ENCODE assay signal across 22 mouse cellular contexts in the genomic region with DNA sequence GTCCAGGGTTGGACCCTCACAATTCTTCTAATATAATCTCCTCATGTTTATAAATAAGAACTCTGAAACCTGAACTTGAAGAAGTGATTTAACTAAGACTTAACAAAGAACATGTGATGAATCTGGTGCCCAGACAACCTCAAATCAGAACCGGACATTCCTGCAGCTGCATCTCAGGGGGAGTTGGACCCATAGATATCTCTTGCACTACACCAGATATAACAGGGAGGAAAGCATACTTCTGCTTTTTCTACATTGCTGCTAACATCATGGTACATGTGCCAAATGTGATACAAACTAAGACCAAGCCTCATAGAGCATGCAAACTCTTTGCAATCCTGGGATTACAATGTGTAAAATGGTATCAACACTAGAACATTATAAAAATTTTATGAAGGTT. TPM values are rescaled to one million over a fixed set of nuclear protein-coding genes. Genes with fewer than 3 reads are reported as not detected.
DNase-seq lines count a peak whose midpoint lies in the region; ATAC-seq and TF ChIP-seq lines count a peak whose summit lies in the region.
"Had no signal": no experiment of that assay in that cellular context is flagged by ENCODE, and none has a peak within 500 bp of the region (broad histone marks: within the 10 kb centered on the region; RNA-seq: fewer than 3 reads in every experiment).

No protein-coding gene starts in this region.

- peaks cover 9% of the 10 kb centered on the region for H3K4me1 ChIP-seq in heart, adult 2 months (ENCODE audit: control insufficient read depth, insufficient read depth, low read length)
- H3K4me1 ChIP-seq: embryonic facial prominence, embryonic 12.5 days; embryonic facial prominence, embryonic 15.5 days; heart, embryonic 10.5 days; heart, embryonic 13.5 days; hindbrain, embryonic 12.5 days; hindbrain, embryonic 15.5 days had no signal

- 68% methylated on average over 1 of the region's 1 CpGs for WGBS in heart, adult 2 months

- 0 out of 2 replicates have a peak, but pooled peaks have one; percentile 31 for ATAC-seq in megakaryocyte progenitor cell, adult 5-6 weeks (replicated peaks; ENCODE audit: poor library complexity)
- ATAC-seq: forebrain, embryonic 14.5 days; forebrain, postnatal 0 days; intestine, postnatal 0 days had no signal

- H3K4me3 ChIP-seq in heart, adult 2 months, result no peak overlapping the region
- H3K4me3 ChIP-seq: embryonic facial prominence, embryonic 12.5 days; embryonic facial prominence, embryonic 15.5 days; heart, embryonic 10.5 days; heart, embryonic 13.5 days; hindbrain, embryonic 12.5 days; hindbrain, embryonic 15.5 days had no signal

- intact Hi-C loops in heart, adult 2 months (cut with DNase I), result no loop called here
- intact Hi-C loops in heart, postnatal 10 days (cut with DNase I), result no loop called here

- no peak for TF ChIP-seq CTCF in heart, adult 2 months (IDR thresholded peaks at IDR 0.05)

- no peaks in the 10 kb centered on the region for H3K79me2 ChIP-seq in heart, adult 2 months (replicated peaks; ENCODE audit: control insufficient read depth, insufficient read depth, low read length)

- peak overlapping the region; percentile 70 for H3K27ac ChIP-seq in heart, adult 2 months
- H3K27ac ChIP-seq: embryonic facial prominence, embryonic 12.5 days; embryonic facial prominence, embryonic 15.5 days; heart, embryonic 10.5 days; heart, embryonic 13.5 days; hindbrain, embryonic 12.5 days; hindbrain, embryonic 15.5 days had no signal

- no peaks in the 10 kb centered on the region; the same call in 1 of the 2 replicates for H3K27me3 ChIP-seq in heart, adult 2 months (ENCODE audit: control insufficient read depth, insufficient read depth, low read length)
- H3K27me3 ChIP-seq: embryonic facial prominence, embryonic 12.5 days; embryonic facial prominence, embryonic 15.5 days; heart, embryonic 13.5 days; hindbrain, embryonic 12.5 days; hindbrain, embryonic 15.5 days had no signal

- H3K36me3 ChIP-seq in heart, adult 2 months (ENCODE audit: control insufficient read depth, insufficient read depth, low read length), result peaks cover 8% of the 10 kb centered on the region; the same call in 1 of the 2 replicates
- H3K36me3 ChIP-seq: embryonic facial prominence, embryonic 12.5 days; embryonic facial prominence, embryonic 15.5 days; hindbrain, embryonic 12.5 days; hindbrain, embryonic 15.5 days had no signal

- no peak for TF ChIP-seq POLR2A in heart, adult 2 months (IDR thresholded peaks at IDR 0.05; ENCODE audit: insufficient read depth, low read depth, low read length)

- H3K9ac ChIP-seq in heart, adult 2 months (ENCODE audit: low read depth, low read length), result no peak overlapping the region
- H3K9ac ChIP-seq: embryonic facial prominence, embryonic 12.5 days; embryonic facial prominence, embryonic 15.5 days; forebrain, postnatal 0 days; heart, embryonic 13.5 days; hindbrain, embryonic 12.5 days; hindbrain, embryonic 15.5 days had no signal

- TF ChIP-seq EP300 in heart, adult 2 months (IDR thresholded peaks at IDR 0.05; ENCODE audit: insufficient read depth, low read depth, low read length), result no peak

- DNase-seq in heart, adult 2 months, result no peak
- no peak for DNase-seq in heart, postnatal 10 days
- peak; percentile 40 for DNase-seq in MEL-GATA-1-ER (ENCODE audit: extremely low read depth, low read depth)
- no peak for DNase-seq in embryo, embryonic 10 days (ENCODE audit: low spot score)
- DNase-seq in lung, adult 18-20 months, result no peak
- DNase-seq: adrenal gland, adult 2 months; adrenal gland, postnatal 14 days; cerebellum, adult 18-20 months; cerebellum, adult 9-10 months; cerebellum, postnatal 14 days; forebrain, postnatal 0 days; gastrocnemius, postnatal 10 days; gastrocnemius, postnatal 36 days had no signal

RNA-seq across cellular contexts. Expression of a gene that starts 51.8 kb away (rescaled TPM):
- 10 to 100 TPM; 12.6 to 13.4 TPM for total RNA-seq in heart, adult 2 months (2021)
- polyA plus RNA-seq in heart, adult 2 months (2012; rRNA removed), result 5.9 and 8.6 TPM in 2 replicates
- 10 to 100 TPM; 16.7 to 19.2 TPM for total RNA-seq in heart, postnatal 10 days (2021)
- 5.2 and 7.4 TPM in 2 replicates for total RNA-seq in megakaryocyte progenitor cell, adult 5-6 weeks (2015)
- 8.4 and 8.5 TPM in 2 replicates for total RNA-seq in megakaryocyte progenitor cell, adult 5-6 weeks (2017)
